Mouse (Mus musculus) kidney, embryonic 14.5 days (tissue): ENCODE data around the gene Dok5. TPM values are rescaled to one million over a fixed set of nuclear protein-coding genes. Genes with fewer than 3 reads are reported as not detected.

ENCODE experiments used
- ATAC-seq: fragments of 200-750 bp; cut with Nextera tagmentation; 2 replicates; pipeline ENCODE4 v1.8.0; 2017; ENCODE audit warnings: moderate number of reproducible peaks, mild to moderate bottlenecking, moderate TSS enrichment, moderate library complexity; ENCODE audit not compliant: low FRiP score, low TSS enrichment
- H3K27ac ChIP-seq: fragments of 300-500 bp; sonication (generic); 2 replicates; pipeline ENCODE4 v1.5.1; 2014; ENCODE audit warnings: low read depth, mild to moderate bottlenecking, low read length, moderate library complexity, mixed read lengths
- H3K27me3 ChIP-seq: fragments of 300-500 bp; sonication (generic); 2 replicates; pipeline ENCODE4 v1.6.1; 2014; ENCODE audit warnings: mild to moderate bottlenecking, low read length; ENCODE audit not compliant: control insufficient read depth, insufficient read depth
- H3K36me3 ChIP-seq: fragments of 300-500 bp; sonication (generic); 2 replicates; pipeline ENCODE4 v1.6.1; 2014; ENCODE audit warnings: low read length, mixed read lengths; ENCODE audit not compliant: control insufficient read depth, insufficient read depth
- H3K4me1 ChIP-seq: fragments of 300-500 bp; sonication (generic); 2 replicates; pipeline ENCODE4 v1.6.1; 2014; ENCODE audit warnings: low read length, mixed read lengths; ENCODE audit not compliant: control insufficient read depth, insufficient read depth
- H3K4me2 ChIP-seq: fragments of 300-500 bp; sonication (generic); replicated peaks from 2 replicates; pipeline ENCODE4 v1.6.1; 2014; ENCODE audit warnings: low read depth, mild to moderate bottlenecking, low read length
- H3K4me3 ChIP-seq: fragments of 300-500 bp; sonication (generic); 2 replicates; pipeline ENCODE4 v1.5.1; 2014; ENCODE audit warnings: mild to moderate bottlenecking, low read length
- H3K9ac ChIP-seq: fragments of 300-500 bp; sonication (generic); 2 replicates; pipeline ENCODE4 v1.6.1; 2014; ENCODE audit warnings: low read depth, mild to moderate bottlenecking, low read length, moderate library complexity
- H3K9me3 ChIP-seq: fragments of 300-500 bp; sonication (generic); 2 replicates; pipeline ENCODE4 v1.6.1; 2016; ENCODE audit warnings: low read length; ENCODE audit not compliant: control insufficient read depth
- WGBS: fragments of 180-500 bp; shearing (Covaris S2); extraction: QIAGEN DNeasy Blood & Tissue Kit; methylation state at CpG from one replicate; pipeline ENCODE4 v1.1.7; 2014; 5-methylcytosine and 5-hydroxymethylcytosine counted together
- polyA plus RNA-seq: library from polyadenylated mRNA; unstranded; fragments of >200 nt; fragmentation: Nextera tagmentation; extraction: Ambion mirVana; gene quantifications from 2 replicates; pipeline ENCODE4 v1.2.1, GENCODE M21; 2014

Dok5 gene
- polyA plus RNA-seq, 1 experiment from 2014 or later = 0.85 TPM

GRCm38 (mm10) chr2:170828757-170829156, 97.2 kb downstream of the Dok5 start:
- H3K27me3 ChIP-seq = no peaks in the 10 kb centered on the region
- 35% methylated on average over 7 of the region's 7 CpGs for WGBS
- no peak overlapping the region for H3K4me2 ChIP-seq
- no peak for ATAC-seq
- H3K36me3 ChIP-seq = no peaks in the 10 kb centered on the region
- H3K27ac ChIP-seq = no peak overlapping the region
- no peaks in the 10 kb centered on the region for H3K9me3 ChIP-seq
- no peak overlapping the region for H3K9ac ChIP-seq
- no peak overlapping the region for H3K4me3 ChIP-seq
- peaks cover 6% of the 10 kb centered on the region; the same call in 1 of the 2 replicates for H3K4me1 ChIP-seq

GRCm38 (mm10) chr2:170829191-170829611, 97.6 kb downstream of the Dok5 start:
- Histone ChIP-seq H3K27ac (no peak overlapping the region), H3K36me3 (no peaks in the 10 kb centered on the region), H3K9me3 (no peaks in the 10 kb centered on the region), H3K4me1 (peaks cover 6% of the 10 kb centered on the region; the same call in 1 of the 2 replicates), H3K4me3 (no peak overlapping the region), H3K27me3 (no peaks in the 10 kb centered on the region), H3K9ac (no peak overlapping the region), H3K4me2 (no peak overlapping the region)
- ATAC-seq = peak; percentile 58
- WGBS = 52% methylated on average over 6 of the region's 6 CpGs

- no peak for ATAC-seq
- H3K4me3 ChIP-seq = no peak overlapping the region
- no peaks in the 10 kb centered on the region for H3K36me3 ChIP-seq
- WGBS = 73% methylated on average over 14 of the region's 14 CpGs
- H3K4me1 ChIP-seq = peaks cover 6% of the 10 kb centered on the region; the same call in 1 of the 2 replicates
- H3K4me2 ChIP-seq = no peak overlapping the region
- no peaks in the 10 kb centered on the region for H3K27me3 ChIP-seq
- H3K9me3 ChIP-seq = no peaks in the 10 kb centered on the region
- no peak overlapping the region for H3K9ac ChIP-seq
- H3K27ac ChIP-seq = no peak overlapping the region
Measured at GRCm38 (mm10) chr2:170829988-170830387, 98.4 kb downstream of the Dok5 start.

GRCm38 (mm10) chr2:170836862-170837261, 105.3 kb downstream of the Dok5 start:
- H3K9ac ChIP-seq = no peak overlapping the region
- H3K4me3 ChIP-seq = no peak overlapping the region
- no peaks in the 10 kb centered on the region for H3K9me3 ChIP-seq
- no peaks in the 10 kb centered on the region for H3K27me3 ChIP-seq
- ATAC-seq = no peak
- peaks cover 8% of the 10 kb centered on the region; the same call in 1 of the 2 replicates for H3K4me1 ChIP-seq
- WGBS = 57% methylated on average over 10 of the region's 10 CpGs
- H3K36me3 ChIP-seq = no peaks in the 10 kb centered on the region
- H3K4me2 ChIP-seq = no peak overlapping the region
- no peak overlapping the region for H3K27ac ChIP-seq

- ATAC-seq = no peak
- Histone ChIP-seq H3K27ac (no peak overlapping the region), H3K4me2 (no peak overlapping the region), H3K9ac (no peak overlapping the region), H3K9me3 (no peaks in the 10 kb centered on the region), H3K4me3 (no peak overlapping the region), H3K36me3 (no peaks in the 10 kb centered on the region), H3K4me1 (peaks cover 8% of the 10 kb centered on the region; the same call in 1 of the 2 replicates), H3K27me3 (no peaks in the 10 kb centered on the region)
- WGBS = 48% methylated on average over 11 of the region's 11 CpGs
Measured at GRCm38 (mm10) chr2:170837363-170837762, 105.8 kb downstream of the Dok5 start.

GRCm38 (mm10) chr2:170837824-170838557, 106.4 kb downstream of the Dok5 start:
- peak overlapping the region; percentile 73; the same call in 1 of the 2 replicates for H3K27ac ChIP-seq
- peak; percentile 91 for ATAC-seq

GRCm38 (mm10) chr2:170841441-170841965, 109.9 kb downstream of the Dok5 start:
- Histone ChIP-seq H3K36me3 (no peaks in the 10 kb centered on the region), H3K4me1 (peaks cover 8% of the 10 kb centered on the region; the same call in 1 of the 2 replicates), H3K27me3 (no peaks in the 10 kb centered on the region), H3K4me3 (no peak overlapping the region), H3K4me2 (no peak overlapping the region), H3K9me3 (no peaks in the 10 kb centered on the region), H3K27ac (no peak overlapping the region), H3K9ac (no peak overlapping the region)
- 73% methylated on average over 13 of the region's 13 CpGs for WGBS
- ATAC-seq = no peak

More at GRCm38 (mm10) chr2:170837824-170838557, 106.4 kb downstream of the Dok5 start:
- Histone ChIP-seq H3K27me3 (no peaks in the 10 kb centered on the region), H3K4me3 (no peak overlapping the region), H3K36me3 (no peaks in the 10 kb centered on the region), H3K9me3 (no peaks in the 10 kb centered on the region), H3K4me2 (no peak overlapping the region), H3K4me1 (peaks cover 8% of the 10 kb centered on the region; the same call in 1 of the 2 replicates), H3K9ac (no peak overlapping the region)
- WGBS = 17% methylated on average over 12 of the region's 12 CpGs

- Histone ChIP-seq H3K27ac (no peak overlapping the region), H3K36me3 (no peaks in the 10 kb centered on the region), H3K9me3 (no peaks in the 10 kb centered on the region), H3K4me1 (no peaks in the 10 kb centered on the region), H3K4me3 (no peak overlapping the region), H3K4me2 (no peak overlapping the region), H3K9ac (no peak overlapping the region), H3K27me3 (no peaks in the 10 kb centered on the region)
- ATAC-seq = no peak
- WGBS = 79% methylated on average over 10 of the region's 10 CpGs
Measured at GRCm38 (mm10) chr2:170845511-170845910, 113.9 kb downstream of the Dok5 start.

GRCm38 (mm10) chr2:170850058-170850457, 118.5 kb downstream of the Dok5 start:
- WGBS = 98% methylated on average over 4 of the region's 4 CpGs
- ATAC-seq = no peak
- Histone ChIP-seq H3K9me3 (no peaks in the 10 kb centered on the region), H3K4me3 (no peak overlapping the region), H3K4me2 (no peak overlapping the region), H3K27ac (no peak overlapping the region), H3K27me3 (no peaks in the 10 kb centered on the region), H3K9ac (no peak overlapping the region), H3K4me1 (no peaks in the 10 kb centered on the region), H3K36me3 (no peaks in the 10 kb centered on the region)
